Mouse (Mus musculus) thymus, adult 2 months (tissue): ENCODE measurements around the gene Gipr.

Experiments used
- CTCF ChIP-seq: fragments of 200-500 bp; IDR thresholded peaks from 2 replicates; pipeline ENCODE4 v1.5.1; 2012; ENCODE audit warnings: mild to moderate bottlenecking, control low read depth, low read length, moderate library complexity, borderline replicate concordance; ENCODE audit not compliant: control insufficient read depth, poor library complexity, insufficient read depth; ENCODE audit errors: extremely low read depth
- POLR2A ChIP-seq: fragments of 200-500 bp; IDR thresholded peaks from 2 replicates; pipeline ENCODE4 v1.6.1; 2012; ENCODE audit warnings: mild to moderate bottlenecking, low read length, control low read depth, moderate library complexity; ENCODE audit not compliant: control insufficient read depth, poor library complexity, insufficient read depth; ENCODE audit errors: extremely low read depth

GRCm38 (mm10) chr7:19169506-19169905 is 3.6 kb upstream of the Gipr start:
- no peak for TF ChIP-seq CTCF
- no peak for TF ChIP-seq POLR2A
